Comparison of ENCODE assay signal across 7 mouse cellular contexts in genomic region chr15:27923280-27923986, GRCm38 (mm10).
DNase-seq lines count a peak whose midpoint lies in the region; ATAC-seq and TF ChIP-seq lines count a peak whose summit lies in the region.

No protein-coding gene starts in this region.

- peak overlapping the region; percentile 46 for H3K4me2 ChIP-seq in hindbrain, embryonic 14.5 days (replicated peaks)

- no peaks in the 10 kb centered on the region for H3K9me3 ChIP-seq in hindbrain, embryonic 14.5 days (ENCODE audit: control insufficient read depth, low read length)

- ATAC-seq in hindbrain, embryonic 14.5 days (ENCODE audit: low FRiP score), result peak; percentile 93

- 9% methylated on average over 21 of the region's 21 CpGs for WGBS in hindbrain, embryonic 14.5 days
- 10% methylated on average over 19 of the region's 21 CpGs for WGBS in macrophage (ENCODE audit: missing documents)

- H3K36me3 ChIP-seq in hindbrain, embryonic 14.5 days (replicated peaks; ENCODE audit: control insufficient read depth, insufficient read depth), result no peaks in the 10 kb centered on the region
- 0 out of 2 replicates have a peak, but pooled peaks cover 5% of the 10 kb centered on the region for H3K36me3 ChIP-seq in macrophage (ENCODE audit: inconsistent target)

- no peak; the same call in 1 of the 2 replicates for TF ChIP-seq CTCF in left cerebral cortex, adult 2 months (IDR thresholded peaks at IDR 0.05)

- H3K27me3 ChIP-seq in hindbrain, embryonic 14.5 days (ENCODE audit: control insufficient read depth, insufficient read depth, low read length), result no peaks in the 10 kb centered on the region

- peak; percentile 52 for DNase-seq in adipocyte (ENCODE audit: low spot score)
- DNase-seq in cerebellum, postnatal 25 days, result peak; percentile 83 to 88
- peak; percentile 72 to 74 for DNase-seq in frontal cortex, postnatal 36 days (ENCODE audit: low spot score in 2 of 2)
- peak; percentile 85 for DNase-seq in hindbrain, embryonic 14.5 days (ENCODE audit: low spot score)
- peak; percentile 72 to 82 for DNase-seq in left cerebral cortex, adult 2 months (ENCODE audit: extremely low spot score in 1 of 2, low spot score in 2 of 2)
- peak; percentile 71 for DNase-seq in right cerebral cortex, postnatal 14 days

- peak overlapping the region; percentile 54 for H3K9ac ChIP-seq in hindbrain, embryonic 14.5 days

- intact Hi-C loops in left cerebral cortex, adult 2 months (cut with DNase I), result no loop called here

- peak overlapping the region; percentile 21 for H3K4me3 ChIP-seq in hindbrain, embryonic 14.5 days (replicated peaks; ENCODE audit: low read length)
- peak overlapping the region; percentile 40 for H3K4me3 ChIP-seq in left cerebral cortex, adult 2 months
- no peak overlapping the region for H3K4me3 ChIP-seq in macrophage (ENCODE audit: inconsistent target)

- peak overlapping the region; percentile 83 for H3K27ac ChIP-seq in hindbrain, embryonic 14.5 days
- H3K27ac ChIP-seq in left cerebral cortex, adult 2 months, result peak overlapping the region; percentile 22
- peak overlapping the region; percentile 97 for H3K27ac ChIP-seq in macrophage

- H3K4me1 ChIP-seq in hindbrain, embryonic 14.5 days (replicated peaks; ENCODE audit: control insufficient read depth, insufficient read depth, low read length), result peaks cover 62% of the 10 kb centered on the region

- H3K79me2 ChIP-seq in macrophage (ENCODE audit: inconsistent target), result peaks cover 84% of the 10 kb centered on the region

Comparison
In these comparisons a context has a peak if more than half of its experiments do, and no peak if none do; other contexts are left out.
1. H3K27ac ChIP-seq: peak in every context shown above with its lines; median percentile 97 in macrophage; 83 in hindbrain, embryonic 14.5 days; 22 in left cerebral cortex, adult 2 months.